Mouse (Mus musculus): ENCODE results near the gene Cdc14a. TPM values are rescaled to one million over a fixed set of nuclear protein-coding genes. Genes with fewer than 3 reads are reported as not detected.
A peak's percentile ranks its signal among the peaks of the same experiment; 100 is the strongest.
"Not testable (repeated sequence)": the region's sequence is repeated elsewhere in the genome, so short reads cannot be mapped to it uniquely, and the experiment has no call there.

Cdc14a gene
- polyA plus RNA-seq, 1 experiment from 2014 or later = 8.7 TPM

DNA sequence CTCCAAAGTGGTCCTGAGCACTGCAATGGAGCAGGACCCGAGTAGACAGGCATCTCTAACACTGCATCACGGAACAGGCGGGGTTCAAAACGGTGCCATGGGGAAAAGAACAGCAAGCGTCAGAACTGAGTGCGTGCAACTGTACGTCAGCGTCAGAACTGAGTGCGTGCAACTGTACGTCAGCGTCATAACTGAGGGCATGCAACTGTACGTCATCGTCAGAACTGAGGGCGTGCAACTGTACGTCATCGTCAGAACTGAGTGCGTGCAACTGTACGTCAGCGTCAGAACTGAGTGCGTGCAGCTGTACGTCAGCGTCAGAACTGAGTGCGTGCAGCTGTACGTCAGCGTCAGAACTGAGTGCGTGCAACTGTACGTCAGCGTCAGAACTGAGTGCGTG, 76.3 kb downstream of the Cdc14a start:
- not testable (repeated sequence) for H3K4me1 ChIP-seq (ENCODE audit: control insufficient read depth, insufficient read depth, low read length); H3K9ac ChIP-seq (ENCODE audit: low read length); H3K4me2 ChIP-seq (ENCODE audit: low read depth, low read length); H3K9me3 ChIP-seq (replicated peaks; ENCODE audit: control insufficient read depth, low read length); H3K36me3 ChIP-seq (ENCODE audit: control insufficient read depth, insufficient read depth, low read length); H3K27ac ChIP-seq (ENCODE audit: low read length); ATAC-seq (ENCODE audit: insufficient read depth, low FRiP score); H3K4me3 ChIP-seq (replicated peaks; ENCODE audit: low read length); H3K27me3 ChIP-seq (ENCODE audit: control insufficient read depth, insufficient read depth, low read length)
- WGBS = 93% methylated on average over 29 of the region's 29 CpGs

DNA sequence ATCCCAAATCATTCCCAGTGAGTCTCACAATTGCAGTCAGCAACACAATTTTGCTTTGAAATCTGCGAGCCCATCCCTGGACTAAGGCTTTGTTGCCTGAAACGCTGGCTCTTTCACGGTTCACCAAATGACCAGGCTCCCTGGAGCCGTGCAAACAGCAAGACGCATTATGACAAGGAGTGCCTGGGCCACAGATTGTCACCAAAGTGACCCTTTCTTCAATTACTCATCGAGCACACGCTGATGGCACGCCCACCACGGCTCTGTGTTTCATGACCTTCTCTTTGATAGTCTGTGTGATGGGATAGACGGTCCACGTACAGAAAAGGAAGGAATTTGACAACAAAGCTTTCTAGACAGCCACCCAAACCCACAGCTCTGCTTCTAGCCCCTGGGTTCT, 78.6 kb downstream of the Cdc14a start:
- no peaks in the 10 kb centered on the region for H3K36me3 ChIP-seq (ENCODE audit: control insufficient read depth, insufficient read depth, low read length)
- no peak for ATAC-seq (ENCODE audit: insufficient read depth, low FRiP score)
- H3K4me1 ChIP-seq (ENCODE audit: control insufficient read depth, insufficient read depth, low read length) = 0 out of 2 replicates have a peak, but pooled peaks cover 3% of the 10 kb centered on the region
- H3K9me3 ChIP-seq (replicated peaks; ENCODE audit: control insufficient read depth, low read length) = no peaks in the 10 kb centered on the region
- no peaks in the 10 kb centered on the region for H3K27me3 ChIP-seq (ENCODE audit: control insufficient read depth, insufficient read depth, low read length)
- no peak overlapping the region for H3K9ac ChIP-seq (ENCODE audit: low read length)
- no peak overlapping the region for H3K4me2 ChIP-seq (ENCODE audit: low read depth, low read length)
- WGBS = 66% methylated on average over 11 of the region's 11 CpGs
- H3K4me3 ChIP-seq (replicated peaks; ENCODE audit: low read length) = no peak overlapping the region
- no peak overlapping the region for H3K27ac ChIP-seq (ENCODE audit: low read length)

DNA sequence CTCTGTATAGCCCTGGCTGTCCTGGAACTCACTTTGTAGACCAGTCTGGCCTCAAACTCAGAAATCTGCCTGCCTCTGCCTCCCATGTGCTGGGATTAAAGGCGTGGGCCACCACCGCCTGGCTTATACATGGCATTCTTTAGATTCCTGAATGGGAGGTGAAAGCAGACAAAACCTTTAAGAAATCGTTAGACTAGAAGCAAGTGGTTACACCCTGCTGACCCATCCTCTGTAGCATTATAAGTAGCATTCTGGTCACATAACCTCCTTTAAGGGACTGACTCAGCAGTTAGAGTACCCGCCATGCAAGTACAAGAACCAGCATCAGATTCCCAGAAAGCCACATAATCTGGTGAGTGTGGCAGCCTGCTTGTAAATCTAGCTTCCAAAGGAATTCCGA, 81.6 kb downstream of the Cdc14a start:
- Histone ChIP-seq H3K9me3 (replicated peaks; ENCODE audit: control insufficient read depth, low read length) (no peaks in the 10 kb centered on the region), H3K4me2 (ENCODE audit: low read depth, low read length) (no peak overlapping the region), H3K4me3 (replicated peaks; ENCODE audit: low read length) (no peak overlapping the region), H3K9ac (ENCODE audit: low read length) (no peak overlapping the region), H3K27ac (ENCODE audit: low read length) (no peak overlapping the region), H3K4me1 (ENCODE audit: control insufficient read depth, insufficient read depth, low read length) (0 out of 2 replicates have a peak, but pooled peaks cover 3% of the 10 kb centered on the region), H3K27me3 (ENCODE audit: control insufficient read depth, insufficient read depth, low read length) (no peaks in the 10 kb centered on the region), H3K36me3 (ENCODE audit: control insufficient read depth, insufficient read depth, low read length) (no peaks in the 10 kb centered on the region)
- no peak for ATAC-seq (ENCODE audit: insufficient read depth, low FRiP score)
- WGBS = 88% methylated on average over 5 of the region's 5 CpGs

- no peaks in the 10 kb centered on the region for H3K27me3 ChIP-seq (ENCODE audit: control insufficient read depth, insufficient read depth, low read length)
- no peaks in the 10 kb centered on the region for H3K9me3 ChIP-seq (replicated peaks; ENCODE audit: control insufficient read depth, low read length)
- H3K4me2 ChIP-seq (ENCODE audit: low read depth, low read length) = peak overlapping the region; percentile 30
- no peaks in the 10 kb centered on the region for H3K36me3 ChIP-seq (ENCODE audit: control insufficient read depth, insufficient read depth, low read length)
- H3K27ac ChIP-seq (ENCODE audit: low read length) = 0 out of 2 replicates have a peak overlapping the region, but pooled peaks have one; percentile 36
- peak; percentile 83 for ATAC-seq (ENCODE audit: insufficient read depth, low FRiP score)
- H3K4me1 ChIP-seq (ENCODE audit: control insufficient read depth, insufficient read depth, low read length) = 0 out of 2 replicates have a peak, but pooled peaks cover 3% of the 10 kb centered on the region
- no peak overlapping the region; the same call in 1 of the 2 replicates for H3K4me3 ChIP-seq (replicated peaks; ENCODE audit: low read length)
- WGBS = 46% methylated on average over 19 of the region's 19 CpGs
- H3K9ac ChIP-seq (ENCODE audit: low read length) = no peak overlapping the region
Observed at GRCm38 (mm10) chr3:116340950-116341624, 82.7 kb downstream of the Cdc14a start.

DNA sequence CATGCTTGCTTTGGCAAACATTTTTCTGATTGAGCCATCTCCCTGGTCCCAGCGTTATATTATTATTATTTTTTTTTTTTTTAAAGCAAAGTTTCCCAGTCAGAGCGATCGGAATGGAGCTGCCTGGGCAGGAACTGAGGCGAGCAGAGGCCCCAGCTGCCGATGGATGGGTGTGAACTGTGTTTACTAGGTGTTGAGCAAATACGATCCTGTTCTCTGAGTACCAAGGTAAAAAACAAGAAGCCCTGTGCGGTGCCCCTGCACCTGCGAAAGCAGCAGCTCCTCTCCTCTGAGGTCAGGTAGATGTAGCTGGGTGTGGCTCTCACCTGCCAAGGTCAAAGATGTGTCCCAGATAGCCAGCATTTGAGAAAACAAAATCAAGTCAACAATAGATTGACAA, 83.6 kb downstream of the Cdc14a start:
- H3K27ac ChIP-seq (ENCODE audit: low read length) = 0 out of 2 replicates have a peak overlapping the region, but pooled peaks have one; percentile 36
- H3K9me3 ChIP-seq (replicated peaks; ENCODE audit: control insufficient read depth, low read length) = no peaks in the 10 kb centered on the region
- WGBS = 67% methylated on average over 8 of the region's 8 CpGs
- no peak overlapping the region for H3K9ac ChIP-seq (ENCODE audit: low read length)
- peak overlapping the region; percentile 28 for H3K4me2 ChIP-seq (ENCODE audit: low read depth, low read length)
- peak; percentile 71; the same call in 1 of the 2 replicates for ATAC-seq (ENCODE audit: insufficient read depth, low FRiP score)
- H3K4me3 ChIP-seq (replicated peaks; ENCODE audit: low read length) = no peak overlapping the region
- H3K27me3 ChIP-seq (ENCODE audit: control insufficient read depth, insufficient read depth, low read length) = no peaks in the 10 kb centered on the region
- 0 out of 2 replicates have a peak, but pooled peaks cover 3% of the 10 kb centered on the region for H3K4me1 ChIP-seq (ENCODE audit: control insufficient read depth, insufficient read depth, low read length)
- H3K36me3 ChIP-seq (ENCODE audit: control insufficient read depth, insufficient read depth, low read length) = no peaks in the 10 kb centered on the region

GRCm38 (mm10) chr3:116338616-116339015, 85.2 kb downstream of the Cdc14a start:
- WGBS = 61% methylated on average over 6 of the region's 6 CpGs
- H3K4me2 ChIP-seq (ENCODE audit: low read depth, low read length) = no peak overlapping the region
- H3K9me3 ChIP-seq (replicated peaks; ENCODE audit: control insufficient read depth, low read length) = no peaks in the 10 kb centered on the region
- ATAC-seq (ENCODE audit: insufficient read depth, low FRiP score) = no peak
- H3K9ac ChIP-seq (ENCODE audit: low read length) = no peak overlapping the region
- H3K36me3 ChIP-seq (ENCODE audit: control insufficient read depth, insufficient read depth, low read length) = no peaks in the 10 kb centered on the region
- no peak overlapping the region for H3K4me3 ChIP-seq (replicated peaks; ENCODE audit: low read length)
- H3K4me1 ChIP-seq (ENCODE audit: control insufficient read depth, insufficient read depth, low read length) = no peaks in the 10 kb centered on the region
- H3K27ac ChIP-seq (ENCODE audit: low read length) = no peak overlapping the region
- no peaks in the 10 kb centered on the region for H3K27me3 ChIP-seq (ENCODE audit: control insufficient read depth, insufficient read depth, low read length)

DNA sequence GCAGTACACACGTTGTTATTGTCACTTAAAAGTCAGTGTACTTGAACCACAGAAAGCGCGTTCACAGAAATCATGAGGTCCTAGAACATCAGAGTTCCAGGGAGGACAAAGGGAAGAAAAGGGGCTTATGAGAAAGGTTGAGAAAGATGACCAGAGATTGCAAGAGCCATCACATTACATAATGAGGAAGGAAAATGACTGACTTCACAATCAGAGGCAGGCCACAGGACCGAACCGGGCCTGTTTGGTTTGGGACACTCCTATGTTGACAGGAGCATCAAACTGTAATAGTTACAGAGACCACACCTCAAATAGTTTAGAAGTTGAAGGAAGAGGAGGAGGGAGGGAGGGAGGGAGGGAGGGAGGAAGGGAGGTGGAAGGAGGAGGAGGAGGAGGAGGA, 86.0 kb downstream of the Cdc14a start:
- H3K36me3 ChIP-seq (ENCODE audit: control insufficient read depth, insufficient read depth, low read length) = no peaks in the 10 kb centered on the region
- H3K4me2 ChIP-seq (ENCODE audit: low read depth, low read length) = no peak overlapping the region
- H3K9me3 ChIP-seq (replicated peaks; ENCODE audit: control insufficient read depth, low read length) = no peaks in the 10 kb centered on the region
- H3K27me3 ChIP-seq (ENCODE audit: control insufficient read depth, insufficient read depth, low read length) = no peaks in the 10 kb centered on the region
- H3K9ac ChIP-seq (ENCODE audit: low read length) = no peak overlapping the region
- whole genome bisulfite sequencing = 74% methylated on average over 5 of the region's 5 CpGs
- H3K4me3 ChIP-seq (replicated peaks; ENCODE audit: low read length) = no peak overlapping the region
- H3K4me1 ChIP-seq (ENCODE audit: control insufficient read depth, insufficient read depth, low read length) = no peaks in the 10 kb centered on the region
- no peak overlapping the region for H3K27ac ChIP-seq (ENCODE audit: low read length)
- ATAC-seq (ENCODE audit: insufficient read depth, low FRiP score) = no peak

GRCm38 (mm10) chr3:116335036-116335435, 88.8 kb downstream of the Cdc14a start:
- WGBS = 72% methylated on average over 4 of the region's 4 CpGs
- Histone ChIP-seq H3K27me3 (ENCODE audit: control insufficient read depth, insufficient read depth, low read length) (no peaks in the 10 kb centered on the region), H3K27ac (ENCODE audit: low read length) (no peak overlapping the region), H3K4me3 (replicated peaks; ENCODE audit: low read length) (no peak overlapping the region), H3K9ac (ENCODE audit: low read length) (no peak overlapping the region), H3K36me3 (ENCODE audit: control insufficient read depth, insufficient read depth, low read length) (no peaks in the 10 kb centered on the region), H3K9me3 (replicated peaks; ENCODE audit: control insufficient read depth, low read length) (no peaks in the 10 kb centered on the region), H3K4me1 (ENCODE audit: control insufficient read depth, insufficient read depth, low read length) (no peaks in the 10 kb centered on the region), H3K4me2 (ENCODE audit: low read depth, low read length) (no peak overlapping the region)
- ATAC-seq (ENCODE audit: insufficient read depth, low FRiP score) = no peak

- ATAC-seq (ENCODE audit: insufficient read depth, low FRiP score) = no peak
- H3K9me3 ChIP-seq (replicated peaks; ENCODE audit: control insufficient read depth, low read length) = no peaks in the 10 kb centered on the region
- WGBS = 85% methylated on average over 6 of the region's 6 CpGs
- H3K27me3 ChIP-seq (ENCODE audit: control insufficient read depth, insufficient read depth, low read length) = no peaks in the 10 kb centered on the region
- H3K27ac ChIP-seq (ENCODE audit: low read length) = no peak overlapping the region
- no peak overlapping the region for H3K4me2 ChIP-seq (ENCODE audit: low read depth, low read length)
- H3K36me3 ChIP-seq (ENCODE audit: control insufficient read depth, insufficient read depth, low read length) = no peaks in the 10 kb centered on the region
- H3K9ac ChIP-seq (ENCODE audit: low read length) = no peak overlapping the region
- H3K4me3 ChIP-seq (replicated peaks; ENCODE audit: low read length) = no peak overlapping the region
- no peaks in the 10 kb centered on the region for H3K4me1 ChIP-seq (ENCODE audit: control insufficient read depth, insufficient read depth, low read length)
Observed at GRCm38 (mm10) chr3:116333711-116334110, 90.1 kb downstream of the Cdc14a start.
